Mouse (Mus musculus) spleen, postnatal 0 days (tissue): ENCODE measurements around the gene Npc2. TPM values are rescaled to one million over a fixed set of nuclear protein-coding genes. Genes with fewer than 3 reads are reported as not detected.

ENCODE experiments used
- polyA plus RNA-seq: library from polyadenylated mRNA; unstranded; fragments of >200 nt; fragmentation: Nextera tagmentation; extraction: Ambion mirVana; gene quantifications from 2 replicates; pipeline ENCODE4 v1.2.1, GENCODE M21; 2015

Npc2 gene
- 32.2 and 42.3 TPM in 2 replicates for polyA plus RNA-seq

DNA sequence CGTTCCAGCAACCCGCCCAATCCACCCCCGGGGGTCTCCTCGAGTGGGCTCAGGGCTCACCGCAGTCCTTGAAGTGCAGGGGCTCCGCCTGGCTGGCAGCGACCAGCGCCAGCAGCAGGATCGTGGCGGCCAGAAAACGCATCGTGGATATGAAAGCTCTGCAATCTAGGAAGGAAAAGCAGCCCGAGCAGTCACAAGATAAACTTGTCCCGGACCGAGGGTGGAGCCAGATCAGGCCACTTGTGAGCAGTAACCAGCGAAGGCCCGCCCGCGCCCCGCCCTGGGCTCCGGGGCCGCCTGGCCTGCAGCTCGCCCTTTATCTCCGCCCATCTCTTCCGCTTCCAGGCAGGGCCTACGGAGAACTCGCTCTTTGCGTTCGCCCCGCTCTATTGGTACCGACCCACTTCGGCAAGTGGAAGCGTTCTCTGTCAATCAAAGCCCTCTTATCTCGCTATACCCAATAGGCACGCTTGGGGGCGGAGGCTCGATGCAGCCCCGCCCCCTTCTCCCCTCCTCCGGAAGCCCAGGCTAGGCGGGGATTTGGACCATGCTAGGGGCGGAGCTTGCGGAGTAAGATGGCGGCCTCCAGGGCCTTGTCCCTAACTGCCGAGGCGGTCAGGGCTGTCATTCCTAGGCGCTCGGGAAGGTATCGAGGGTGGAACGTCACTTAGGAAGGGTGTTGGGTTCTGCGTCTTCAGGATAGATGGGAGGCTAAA is at the start of gene Npc2, which contains the start of gene Isca2:
Gene Npc2 (minus strand): TSS at position 427 of the 716 bp plus-strand sequence.
Gene Isca2 (plus strand): TSS at position 526 of the 716 bp plus-strand sequence.

Other genes starting within 250 kb of the Npc2 start
- gene Vsx2, start 203.4 kb downstream of the Npc2 start, polyA plus RNA-seq = not detected in 2 replicates
- 4.4 and 5.3 TPM in 2 replicates for gene Abcd4, start 155.7 kb downstream of the Npc2 start, polyA plus RNA-seq
- gene Vrtn, start 132.1 kb downstream of the Npc2 start, polyA plus RNA-seq = not detected in 2 replicates
- 0.12 TPM in 1 of 2 replicates, not detected in the other for gene Syndig1l, start 74.3 kb downstream of the Npc2 start, polyA plus RNA-seq
- 158 and 171 TPM in 2 replicates for gene Isca2, start 99 bp upstream of the Npc2 start, polyA plus RNA-seq
- 8.6 and 10.4 TPM in 2 replicates for gene Ltbp2, start 103.4 kb upstream of the Npc2 start, polyA plus RNA-seq
- 150 and 155 TPM in 2 replicates for gene Fcf1, start 197.7 kb upstream of the Npc2 start, polyA plus RNA-seq
- gene Arel1, start 197.7 kb upstream of the Npc2 start, polyA plus RNA-seq = 12.0 and 12.6 TPM in 2 replicates
- gene Ylpm1, start 223.2 kb upstream of the Npc2 start, polyA plus RNA-seq = 16.5 and 17.2 TPM in 2 replicates